Mouse (Mus musculus): ENCODE measurements around the gene Nr2c1. TPM values are rescaled to one million over a fixed set of nuclear protein-coding genes. Genes with fewer than 3 reads are reported as not detected.

Gene Nr2c1
- polyA plus RNA-seq (2016; fragmentation: Nextera tagmentation; extraction: Ambion mirVana): 7.1 and 8.7 TPM in 2 replicates

DNA sequence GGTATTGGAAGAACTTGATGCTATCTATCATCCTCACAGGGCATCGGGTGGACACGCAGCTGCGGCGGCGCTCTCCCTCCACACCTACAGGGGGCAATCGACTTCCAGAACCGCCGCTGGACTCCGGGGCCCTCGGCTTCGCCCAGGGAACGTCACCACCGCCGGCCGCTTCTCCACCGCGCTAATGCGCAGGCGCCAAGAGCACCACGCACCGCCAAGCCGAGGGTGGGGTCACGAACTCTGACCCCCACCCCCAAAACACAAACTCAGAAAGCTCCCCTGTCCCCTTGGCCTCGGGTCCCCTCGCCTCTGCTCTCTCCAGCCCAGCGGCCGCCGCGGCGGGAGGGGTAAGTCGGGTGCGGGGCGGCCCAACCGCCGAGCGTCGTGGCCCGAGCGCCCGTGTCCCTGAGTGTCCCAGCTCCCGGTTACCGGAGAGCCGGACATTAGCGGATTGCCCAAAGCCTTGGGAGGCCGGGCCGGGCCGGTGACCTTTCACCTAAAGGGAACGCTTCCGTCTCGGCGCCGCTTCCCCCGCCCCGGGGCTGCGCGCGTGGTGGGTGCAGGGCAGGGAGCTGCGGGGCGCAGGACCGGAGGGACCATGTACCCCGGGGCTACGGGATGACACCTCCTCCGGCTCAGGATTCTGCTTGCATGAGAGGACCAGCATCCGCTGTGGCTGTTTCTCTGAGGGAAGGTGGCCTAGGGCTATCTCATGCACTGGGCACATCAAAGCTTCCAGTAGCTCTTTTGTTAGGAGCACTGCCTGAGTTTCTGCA is at the start of gene Nr2c1:
Nr2c1 (plus strand) TSS at position 268 of the 776 bp plus-strand sequence.
- WGBS: under 1% methylated on average over 64 of the region's 64 CpGs
- Histone ChIP-seq H3K4me2 (peak within 1 kb of the TSS; percentile 77), H3K36me3 (no peaks in the 10 kb centered on the region), H3K9me3 (replicated peaks) (no peaks in the 10 kb centered on the region), H3K9ac (peak within 1 kb of the TSS; percentile 96), H3K4me1 (replicated peaks) (peaks cover 30% of the 10 kb centered on the region), H3K27ac (ENCODE audit: poor library complexity, severe bottlenecking) (peak within 1 kb of the TSS; percentile 92), H3K4me3 (peak within 1 kb of the TSS; percentile 99), H3K27me3 (replicated peaks) (no peaks in the 10 kb centered on the region)
- peak; percentile 91 for ATAC-seq (ENCODE audit: insufficient number of reproducible peaks, low FRiP score)

DNA sequence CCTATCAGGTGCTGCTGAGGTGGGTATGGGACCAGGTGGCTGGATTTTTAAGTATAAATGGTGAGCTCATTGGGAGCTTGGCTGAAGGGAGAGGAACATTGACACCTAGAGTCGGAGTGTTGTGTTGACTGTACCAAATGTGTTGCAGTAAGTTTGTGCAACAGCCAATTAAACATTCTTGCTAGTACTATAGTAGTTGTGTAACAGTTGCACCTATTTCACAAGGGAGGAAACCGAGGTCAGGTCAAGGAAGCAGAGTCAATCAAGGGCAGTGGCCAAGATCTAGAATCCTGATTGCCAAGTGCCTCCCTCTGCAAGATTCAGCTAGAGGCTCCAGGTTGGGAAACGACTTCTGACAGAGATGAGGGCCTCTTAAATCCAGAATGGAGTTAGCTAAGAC is 49.7 kb upstream of the Nr2c1 start:
- peaks cover 23% of the 10 kb centered on the region for H3K4me1 ChIP-seq (replicated peaks)
- H3K9me3 ChIP-seq (replicated peaks): no peaks in the 10 kb centered on the region
- H3K4me3 ChIP-seq: no peak overlapping the region
- no peak overlapping the region for H3K4me2 ChIP-seq
- H3K9ac ChIP-seq: no peak overlapping the region
- 80% methylated on average over 3 of the region's 3 CpGs for WGBS
- H3K36me3 ChIP-seq: peaks cover 15% of the 10 kb centered on the region
- no peak for ATAC-seq (ENCODE audit: insufficient number of reproducible peaks, low FRiP score)
- H3K27me3 ChIP-seq (replicated peaks): no peaks in the 10 kb centered on the region
- H3K27ac ChIP-seq (ENCODE audit: poor library complexity, severe bottlenecking): no peak overlapping the region

DNA sequence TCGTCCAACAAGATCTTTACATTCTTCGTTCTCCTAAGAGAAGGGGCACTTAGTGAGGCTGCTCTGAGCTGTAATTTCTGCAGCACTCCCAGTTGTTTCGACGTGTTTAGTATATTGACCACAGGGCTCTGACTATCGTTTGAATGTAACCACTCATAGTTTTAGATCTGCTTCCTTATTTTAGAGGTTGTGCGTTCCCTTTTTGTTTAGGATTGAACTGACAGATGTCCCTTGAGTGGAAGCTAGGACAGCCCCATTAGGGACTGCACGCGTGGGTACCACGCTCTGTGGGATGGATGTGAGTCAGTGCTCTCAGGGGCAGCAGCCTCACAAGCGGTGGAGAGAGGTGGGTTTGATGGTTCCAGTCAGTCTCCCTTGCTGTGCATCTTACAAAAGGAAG is 42.3 kb upstream of the Nr2c1 start:
- WGBS: 91% methylated on average over 10 of the region's 10 CpGs
- no peak overlapping the region for H3K4me3 ChIP-seq
- peaks cover 22% of the 10 kb centered on the region for H3K36me3 ChIP-seq
- no peaks in the 10 kb centered on the region for H3K9me3 ChIP-seq (replicated peaks)
- ATAC-seq (ENCODE audit: insufficient number of reproducible peaks, low FRiP score): no peak
- H3K4me1 ChIP-seq (replicated peaks): no peaks in the 10 kb centered on the region
- H3K4me2 ChIP-seq: no peak overlapping the region
- H3K27ac ChIP-seq (ENCODE audit: poor library complexity, severe bottlenecking): no peak overlapping the region
- no peak overlapping the region for H3K9ac ChIP-seq
- no peaks in the 10 kb centered on the region for H3K27me3 ChIP-seq (replicated peaks)

DNA sequence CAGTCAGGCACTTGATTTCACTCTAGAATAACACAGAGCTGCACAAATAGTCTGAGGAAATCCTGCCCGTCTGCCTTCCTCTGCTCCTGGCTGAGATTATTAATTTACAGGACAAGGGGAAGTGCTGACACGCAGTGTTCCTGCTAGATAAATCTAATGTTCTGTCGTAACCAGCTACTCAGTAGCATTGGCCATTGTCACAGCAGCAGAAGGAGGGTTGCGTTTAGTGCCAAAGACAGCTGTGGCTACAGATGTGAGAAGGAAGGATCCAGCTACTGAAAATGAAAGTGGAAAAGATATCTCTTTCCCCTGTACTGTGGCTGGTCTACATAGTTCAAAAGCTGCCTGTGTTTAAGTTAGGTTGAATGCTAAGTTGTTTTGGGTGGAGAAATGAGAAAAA is 40.7 kb upstream of the Nr2c1 start:
- Histone ChIP-seq H3K9me3 (replicated peaks) (no peaks in the 10 kb centered on the region), H3K4me3 (no peak overlapping the region), H3K4me2 (no peak overlapping the region), H3K4me1 (replicated peaks) (no peaks in the 10 kb centered on the region), H3K9ac (no peak overlapping the region), H3K27ac (ENCODE audit: poor library complexity, severe bottlenecking) (peak overlapping the region; percentile 27; the same call in 1 of the 2 replicates), H3K27me3 (replicated peaks) (no peaks in the 10 kb centered on the region), H3K36me3 (peaks cover 18% of the 10 kb centered on the region)
- peak; percentile 57; the same call in 1 of the 2 replicates for ATAC-seq (ENCODE audit: insufficient number of reproducible peaks, low FRiP score)
- 39% methylated on average over 4 of the region's 4 CpGs for WGBS

DNA sequence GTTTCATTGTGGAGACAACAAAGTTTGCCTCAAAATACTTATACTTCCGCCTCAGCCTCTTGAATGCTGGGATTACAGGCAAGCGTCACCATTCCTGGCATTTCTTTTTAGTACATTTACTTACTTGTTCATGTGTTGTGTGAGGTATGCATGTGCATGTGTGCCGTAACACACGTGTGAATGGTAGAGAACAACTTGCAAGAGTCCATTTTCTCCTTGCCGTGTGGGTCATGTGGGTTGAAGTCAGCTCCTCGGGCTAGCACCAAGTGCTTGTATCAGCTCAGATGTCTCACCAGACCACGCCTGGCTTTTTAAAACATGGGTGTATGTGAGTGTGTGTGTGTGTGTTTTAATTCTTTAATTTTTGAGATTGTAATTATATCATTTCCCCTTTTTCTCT is 40.2 kb upstream of the Nr2c1 start:
- Histone ChIP-seq H3K4me2 (no peak overlapping the region), H3K4me3 (no peak overlapping the region), H3K27me3 (replicated peaks) (no peaks in the 10 kb centered on the region), H3K9ac (no peak overlapping the region), H3K27ac (ENCODE audit: poor library complexity, severe bottlenecking) (peak overlapping the region; percentile 27; the same call in 1 of the 2 replicates), H3K36me3 (peaks cover 13% of the 10 kb centered on the region), H3K4me1 (replicated peaks) (no peaks in the 10 kb centered on the region), H3K9me3 (replicated peaks) (no peaks in the 10 kb centered on the region)
- WGBS: 87% methylated on average over 7 of the region's 7 CpGs
- no peak for ATAC-seq (ENCODE audit: insufficient number of reproducible peaks, low FRiP score)

DNA sequence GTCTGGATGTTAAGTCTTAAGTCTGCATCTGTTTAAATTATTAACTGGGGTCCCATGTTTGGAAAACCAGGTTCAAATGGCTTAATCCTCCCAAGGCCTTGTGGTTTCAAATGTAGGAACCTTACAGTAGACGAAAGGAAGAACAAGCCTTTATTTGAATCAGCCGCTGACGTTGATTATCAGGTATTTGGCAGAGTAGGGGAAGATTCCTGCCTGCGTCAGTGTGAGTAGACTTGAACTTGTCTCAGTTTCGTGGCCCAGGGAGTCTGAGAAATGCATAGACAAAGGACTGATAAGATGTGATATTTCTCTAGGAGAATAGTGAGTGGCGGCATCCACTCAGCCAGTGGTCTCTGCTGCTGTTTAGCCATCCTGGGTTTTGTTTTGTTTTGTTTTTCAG is 39.0 kb upstream of the Nr2c1 start:
- H3K4me2 ChIP-seq: no peak overlapping the region
- H3K9me3 ChIP-seq (replicated peaks): no peaks in the 10 kb centered on the region
- ATAC-seq (ENCODE audit: insufficient number of reproducible peaks, low FRiP score): no peak
- H3K27me3 ChIP-seq (replicated peaks): no peaks in the 10 kb centered on the region
- H3K9ac ChIP-seq: no peak overlapping the region
- H3K4me3 ChIP-seq: no peak overlapping the region
- peaks cover 9% of the 10 kb centered on the region for H3K36me3 ChIP-seq
- H3K4me1 ChIP-seq (replicated peaks): no peaks in the 10 kb centered on the region
- 77% methylated on average over 6 of the region's 6 CpGs for WGBS
- H3K27ac ChIP-seq (ENCODE audit: poor library complexity, severe bottlenecking): no peak overlapping the region

DNA sequence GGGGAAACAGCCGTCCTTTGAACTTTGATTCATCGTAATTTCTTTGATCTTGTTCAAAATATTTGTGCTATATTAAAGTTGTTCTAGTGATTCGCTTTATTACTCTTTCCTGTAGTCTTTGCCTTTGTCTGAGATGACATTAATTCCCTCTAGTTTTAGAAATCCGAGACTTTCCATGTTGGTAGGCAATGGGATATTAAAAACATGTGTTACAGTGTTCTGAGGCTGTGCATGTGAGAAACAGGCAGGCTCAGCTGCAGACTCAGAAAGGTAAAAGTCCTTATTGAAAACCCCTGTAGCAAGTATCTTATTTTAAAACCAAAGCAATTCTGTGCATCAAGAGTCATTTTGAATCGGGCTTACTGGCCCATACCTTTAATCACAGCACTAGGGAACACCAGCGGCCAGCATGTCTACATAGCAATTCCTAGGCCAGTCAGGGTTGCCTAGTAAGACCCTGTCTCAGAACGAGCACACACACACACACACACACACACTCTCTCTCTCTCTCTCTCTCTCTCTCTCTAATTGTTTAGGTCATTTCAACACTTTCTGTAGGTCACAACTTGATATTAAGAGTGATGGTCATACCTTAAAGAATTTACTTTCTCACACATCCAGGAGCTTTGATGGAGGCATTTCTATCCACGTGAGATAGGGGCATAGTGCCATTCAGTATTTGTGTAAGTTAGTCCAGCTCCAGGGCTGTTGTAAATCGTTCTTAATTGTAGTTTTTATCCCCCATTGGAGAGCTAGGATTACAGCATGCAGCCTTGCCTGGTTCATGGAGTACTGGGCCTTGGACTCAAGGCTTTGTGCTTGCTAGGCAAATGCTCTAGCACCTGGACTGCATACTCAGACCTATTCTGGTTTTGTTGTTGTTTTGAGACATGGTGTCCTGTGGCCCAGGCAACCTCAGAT is 36.7 kb upstream of the Nr2c1 start:
- 87% methylated on average over 9 of the region's 9 CpGs for WGBS

DNA sequence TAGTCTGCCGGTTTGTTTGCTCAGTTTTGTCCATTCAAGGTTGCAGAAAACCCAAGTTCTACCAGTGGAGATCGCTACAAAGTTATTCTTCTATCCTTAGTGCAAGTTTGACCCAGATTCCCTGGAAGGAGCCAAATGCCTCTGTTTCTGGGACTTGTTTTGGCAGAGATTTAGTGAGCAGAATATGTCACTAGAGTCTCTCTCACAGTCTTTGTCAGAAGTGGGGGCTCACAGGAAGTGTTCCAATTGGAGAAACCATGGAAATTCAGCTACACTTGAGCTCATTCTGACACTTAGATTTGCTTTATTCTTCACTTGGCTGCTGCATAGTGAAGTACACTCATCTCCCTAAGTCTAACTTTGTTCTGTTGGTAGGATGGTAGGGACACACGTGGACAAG is 35.6 kb upstream of the Nr2c1 start:
- peaks cover 22% of the 10 kb centered on the region for H3K4me1 ChIP-seq (replicated peaks)
- H3K27ac ChIP-seq (ENCODE audit: poor library complexity, severe bottlenecking): no peak overlapping the region
- WGBS: 80% methylated on average over 3 of the region's 3 CpGs
- no peak overlapping the region for H3K4me2 ChIP-seq
- H3K9me3 ChIP-seq (replicated peaks): no peaks in the 10 kb centered on the region
- H3K36me3 ChIP-seq: no peaks in the 10 kb centered on the region
- ATAC-seq (ENCODE audit: insufficient number of reproducible peaks, low FRiP score): no peak
- no peak overlapping the region for H3K4me3 ChIP-seq
- H3K9ac ChIP-seq: no peak overlapping the region
- no peaks in the 10 kb centered on the region for H3K27me3 ChIP-seq (replicated peaks)

More for the DNA sequence above, 36.7 kb upstream of the Nr2c1 start:
- H3K4me1 ChIP-seq (replicated peaks): peaks cover 11% of the 10 kb centered on the region
- no peak overlapping the region for H3K4me2 ChIP-seq
- H3K4me3 ChIP-seq: no peak overlapping the region
- 0 out of 2 replicates have a peak, but pooled peaks cover 1% of the 10 kb centered on the region for H3K36me3 ChIP-seq
- H3K9ac ChIP-seq: no peak overlapping the region
- H3K9me3 ChIP-seq (replicated peaks): no peaks in the 10 kb centered on the region
- H3K27ac ChIP-seq (ENCODE audit: poor library complexity, severe bottlenecking): no peak overlapping the region
- no peaks in the 10 kb centered on the region for H3K27me3 ChIP-seq (replicated peaks)
- no peak for ATAC-seq (ENCODE audit: insufficient number of reproducible peaks, low FRiP score)

DNA sequence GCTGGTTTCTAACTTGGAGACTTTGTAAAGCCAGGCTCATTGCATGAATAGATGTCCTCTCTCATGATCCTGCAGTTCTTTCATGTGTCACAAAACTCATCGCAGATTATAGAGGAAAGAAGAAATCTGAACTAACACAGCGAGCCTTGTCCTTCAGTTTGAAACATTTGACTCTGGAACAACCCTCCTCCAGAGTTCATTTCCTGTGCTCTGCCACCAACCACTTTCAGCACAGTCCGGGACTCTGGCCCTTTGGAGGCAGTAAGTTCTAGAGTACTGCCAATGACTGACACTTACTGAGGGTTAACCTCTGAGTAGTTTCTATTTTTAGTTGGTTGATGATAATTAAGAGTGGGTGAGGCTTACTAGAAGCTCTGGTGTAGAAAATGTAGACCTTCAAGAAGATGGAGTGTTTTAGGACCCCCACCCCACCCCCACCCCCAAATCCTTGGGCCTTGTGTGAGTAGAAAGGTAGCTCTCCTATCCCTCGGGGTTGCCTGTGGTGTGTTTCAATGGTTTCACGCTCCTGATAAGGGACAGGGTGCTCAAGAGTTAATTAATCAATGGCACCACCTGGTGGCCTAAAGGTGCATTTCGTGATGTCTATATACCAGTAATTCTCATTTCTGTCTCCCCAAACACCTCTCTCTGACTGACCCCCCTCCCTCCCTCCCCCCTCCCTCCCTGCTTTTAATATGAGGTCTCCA is 31.8 kb upstream of the Nr2c1 start:
- ATAC-seq (ENCODE audit: insufficient number of reproducible peaks, low FRiP score): peak; percentile 81
- Histone ChIP-seq H3K27me3 (replicated peaks) (no peaks in the 10 kb centered on the region), H3K4me1 (replicated peaks) (peaks cover 22% of the 10 kb centered on the region), H3K36me3 (peaks cover 7% of the 10 kb centered on the region), H3K9me3 (replicated peaks) (no peaks in the 10 kb centered on the region), H3K4me2 (peak overlapping the region; percentile 50), H3K9ac (no peak overlapping the region), H3K27ac (ENCODE audit: poor library complexity, severe bottlenecking) (peak overlapping the region; percentile 61), H3K4me3 (0 out of 2 replicates have a peak overlapping the region, but pooled peaks have one; percentile 13)
- WGBS: 23% methylated on average over 6 of the region's 6 CpGs

DNA sequence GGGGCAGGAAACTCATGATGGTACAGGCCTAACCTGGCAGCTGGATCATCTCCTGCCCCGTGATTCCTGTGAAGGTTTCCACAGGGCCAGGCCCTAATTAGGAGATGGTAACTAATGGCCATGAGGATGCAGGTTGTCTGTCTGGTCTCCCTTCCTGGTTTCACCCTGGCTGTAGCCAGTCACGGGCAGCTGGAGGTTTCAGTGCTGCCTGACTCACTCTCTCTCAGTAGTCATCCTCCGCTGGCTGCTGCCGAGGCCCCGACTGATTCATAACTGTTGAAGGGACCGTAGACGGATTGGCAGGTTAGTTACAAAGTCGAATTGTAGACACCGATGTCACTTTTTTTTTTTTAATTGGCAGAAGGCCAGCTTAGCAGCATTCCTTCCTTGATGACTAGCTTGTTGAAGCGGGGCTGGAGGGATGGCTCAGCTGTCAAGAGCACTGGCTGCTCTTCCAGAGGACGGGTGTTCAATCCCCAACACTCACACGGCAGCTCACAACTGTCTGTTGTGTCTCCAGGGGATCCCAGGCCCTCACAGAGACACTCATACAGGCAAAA is 31.0 kb upstream of the Nr2c1 start:
- H3K4me1 ChIP-seq (replicated peaks): peaks cover 22% of the 10 kb centered on the region
- no peak overlapping the region for H3K4me3 ChIP-seq
- H3K9me3 ChIP-seq (replicated peaks): no peaks in the 10 kb centered on the region
- H3K27me3 ChIP-seq (replicated peaks): no peaks in the 10 kb centered on the region
- WGBS: 53% methylated on average over 12 of the region's 12 CpGs
- no peak overlapping the region for H3K4me2 ChIP-seq
- H3K36me3 ChIP-seq: peaks cover 11% of the 10 kb centered on the region
- ATAC-seq (ENCODE audit: insufficient number of reproducible peaks, low FRiP score): peak; percentile 30; the same call in 1 of the 2 replicates
- H3K9ac ChIP-seq: no peak overlapping the region
- H3K27ac ChIP-seq (ENCODE audit: poor library complexity, severe bottlenecking): peak overlapping the region; percentile 61
